Mouse (Mus musculus): ENCODE results near the gene Agps.
"Not testable (repeated sequence)": the region's sequence is repeated elsewhere in the genome, so short reads cannot be mapped to it uniquely, and the experiment has no call there.

The Agps gene

DNA sequence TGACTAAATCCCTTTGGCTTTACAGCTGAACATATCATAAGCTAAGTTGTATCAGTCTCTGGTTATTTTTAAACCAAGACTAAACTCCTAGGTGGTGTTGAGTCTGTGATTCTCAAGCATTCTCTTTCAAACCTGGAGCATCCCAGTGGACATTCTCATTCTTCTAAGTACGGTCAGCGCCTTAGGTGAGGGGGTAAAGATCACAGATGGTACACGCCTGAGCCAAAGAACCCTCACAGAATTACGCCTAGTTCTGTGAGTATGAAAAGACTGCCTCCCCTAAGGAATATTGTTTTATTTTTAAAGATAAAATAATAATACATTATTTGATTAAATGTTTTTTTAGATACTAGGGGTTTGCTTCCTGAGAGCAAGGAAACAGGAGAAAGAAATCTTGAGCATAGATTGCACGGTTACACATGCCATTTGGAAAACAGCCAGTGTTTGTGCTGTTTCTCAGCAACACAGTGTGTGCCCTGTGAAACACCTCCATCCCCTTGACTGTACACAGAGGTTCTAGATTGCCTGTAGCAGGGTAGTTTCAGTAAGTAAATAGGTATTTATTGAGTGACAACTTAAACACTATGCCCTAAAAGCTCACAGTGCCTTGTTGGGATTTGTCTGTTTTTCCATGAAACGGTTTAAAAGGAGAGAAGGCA lies 97.9 kb downstream of the Agps start:
- DNase-seq (ENCODE audit: low spot score in 2 of 2), result no peak

GRCm38 (mm10) chr2:75930941-75931340 lies 99.0 kb downstream of the Agps start:
- DNase-seq (ENCODE audit: low spot score in 2 of 2), result no peak

GRCm38 (mm10) chr2:75933541-75933940 lies 101.6 kb downstream of the Agps start:
- DNase-seq (ENCODE audit: low spot score in 2 of 2), result no peak

GRCm38 (mm10) chr2:75936685-75937084 lies 104.7 kb downstream of the Agps start:
- not testable (repeated sequence) for DNase-seq (ENCODE audit: low spot score in 2 of 2)

DNA sequence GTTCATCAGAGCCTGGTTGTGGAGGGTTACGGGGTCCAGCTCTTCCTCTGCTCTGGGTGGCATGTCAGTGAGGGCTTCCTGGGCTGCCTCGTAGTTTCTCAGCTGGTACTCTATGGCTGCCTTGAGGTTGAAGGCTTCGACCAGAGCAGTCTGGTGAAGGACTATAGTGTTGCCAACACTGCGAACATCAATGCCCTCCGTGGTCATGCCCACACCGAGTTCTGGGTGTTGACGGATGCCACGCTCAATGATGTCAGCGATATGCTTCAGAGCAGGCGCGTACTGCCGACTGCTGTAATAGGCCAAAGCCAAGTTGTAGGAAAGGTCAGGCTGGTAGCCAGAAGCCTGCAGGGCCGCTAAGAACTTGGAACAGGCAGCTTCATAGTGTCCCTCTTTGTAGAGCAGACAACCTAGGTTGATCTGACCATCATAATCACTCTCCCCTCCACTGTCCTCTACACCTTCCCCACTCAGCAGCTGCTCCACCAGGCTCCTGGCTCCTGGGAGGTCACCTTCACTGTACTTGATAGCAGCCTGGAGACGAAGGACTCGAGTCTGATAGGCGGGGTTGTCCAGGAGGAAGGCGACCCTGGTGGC lies 105.6 kb downstream of the Agps start:
- DNase-seq (ENCODE audit: low spot score in 2 of 2), result not testable (repeated sequence)

DNA sequence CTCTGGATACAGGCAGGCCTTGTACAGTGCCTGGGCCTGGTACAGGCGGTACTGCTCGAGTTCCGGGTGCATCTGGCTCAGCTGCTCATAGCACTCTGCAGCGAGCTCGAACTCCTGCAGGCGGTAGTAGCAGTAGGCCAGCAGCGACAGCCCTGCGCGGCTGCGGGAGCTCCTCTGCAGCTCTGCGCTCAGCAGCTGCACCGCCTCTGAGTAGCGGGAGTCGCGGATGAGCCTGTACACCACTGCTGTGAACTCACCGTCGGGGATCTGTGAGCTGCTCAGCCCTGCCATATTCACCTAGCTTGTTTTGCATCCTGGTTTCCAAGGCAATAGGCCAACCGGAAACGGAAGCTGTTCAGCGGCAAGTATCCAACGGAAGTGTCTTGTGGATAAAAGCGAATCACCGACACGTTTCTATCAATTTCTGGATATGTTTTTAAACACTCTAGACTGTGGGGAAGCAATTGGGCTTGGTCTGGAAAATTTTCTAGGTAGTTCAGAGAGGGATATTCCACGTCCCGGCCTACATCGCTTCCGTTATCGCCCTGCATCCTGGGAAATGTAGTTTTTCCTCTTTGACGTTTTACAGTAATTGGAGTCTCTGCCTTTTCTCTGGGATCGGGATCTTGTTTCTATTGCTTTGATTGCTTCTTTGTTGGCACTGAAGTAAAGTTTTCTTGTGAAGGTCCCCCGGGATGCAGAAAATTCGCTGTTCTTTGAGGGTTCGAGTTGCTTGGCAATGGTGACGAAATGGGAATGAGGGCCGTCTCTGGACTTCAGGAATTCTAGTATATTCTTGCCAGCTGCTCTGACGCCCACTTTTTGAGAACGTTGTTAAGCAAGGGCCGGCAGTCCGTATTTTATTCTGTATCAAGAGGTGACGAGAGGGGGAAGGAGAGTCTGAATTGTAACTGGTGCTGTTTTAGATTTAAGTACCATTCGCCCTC lies 106.4 kb downstream of the Agps start, which contains the start of gene Ttc30b:
Gene Ttc30b (minus strand): TSS at position 469 of the 947 bp plus-strand sequence.
- peak in 1 of 2 experiments; percentile 69 for DNase-seq (ENCODE audit: low spot score in 2 of 2)

DNA sequence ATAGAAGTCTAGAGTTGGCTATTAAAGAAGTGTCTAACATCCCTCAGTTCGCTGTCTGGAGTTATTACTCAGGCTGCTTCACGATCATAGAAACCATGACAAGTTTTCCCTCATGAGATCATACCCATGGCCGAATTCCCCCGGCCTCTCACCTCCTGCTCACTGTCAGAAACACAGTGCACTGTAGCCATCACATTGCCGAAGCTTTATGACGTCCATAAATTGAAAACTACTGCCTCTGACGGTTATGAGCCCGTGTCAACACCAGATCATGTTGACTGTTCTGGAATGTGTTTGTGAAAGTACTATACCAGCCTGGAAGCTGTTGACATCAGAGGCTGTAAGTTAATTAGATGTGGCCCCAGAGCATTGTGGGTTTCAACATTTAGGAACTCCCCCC lies 118.7 kb downstream of the Agps start:
- no peak for DNase-seq (ENCODE audit: low spot score in 2 of 2)

DNA sequence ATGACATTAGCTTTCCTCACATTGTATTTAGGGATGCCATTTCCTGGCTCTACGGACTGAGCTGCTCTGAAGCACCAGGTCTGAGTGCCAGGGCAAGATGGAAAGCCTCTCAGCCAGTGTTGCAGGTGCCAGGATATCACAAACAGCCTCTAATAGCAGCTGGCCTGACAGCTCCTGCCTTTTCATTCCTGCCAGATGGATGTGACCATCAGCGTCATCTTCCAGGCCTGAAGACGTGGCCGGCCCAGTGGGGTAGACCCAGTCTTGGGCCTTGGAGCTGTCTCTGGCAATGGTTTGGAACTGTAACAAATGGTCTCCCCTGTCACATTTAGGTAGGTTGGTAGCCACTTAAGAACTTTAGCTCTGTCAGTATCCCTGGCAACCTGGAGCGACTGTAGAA lies 121.3 kb downstream of the Agps start:
- no peak for DNase-seq (ENCODE audit: low spot score in 2 of 2)

DNA sequence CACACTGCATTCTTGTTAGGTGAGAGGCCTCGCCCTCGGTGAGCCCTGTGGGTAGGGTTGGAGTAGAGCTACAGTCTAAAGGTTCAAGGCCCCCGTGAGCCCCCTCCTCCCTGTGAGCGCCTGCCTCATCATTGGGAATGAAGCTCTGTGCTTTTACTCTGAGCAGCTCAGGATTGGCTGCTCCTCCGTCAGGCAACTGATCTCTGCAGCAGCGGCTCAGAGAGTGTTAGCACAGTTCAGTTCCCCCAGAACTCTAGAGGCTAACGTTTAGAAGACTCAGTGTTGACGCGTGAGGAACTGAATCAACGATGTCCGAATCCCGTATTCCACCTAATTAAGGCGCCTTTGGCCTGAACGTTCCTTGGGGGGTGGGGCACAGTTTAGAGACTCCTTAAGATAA lies 123.7 kb downstream of the Agps start:
- no peak for DNase-seq (ENCODE audit: low spot score in 2 of 2)

- DNase-seq (ENCODE audit: low spot score in 2 of 2), result peak in 1 of 2 experiments; percentile 43
Measured at GRCm38 (mm10) chr2:75959183-75959849, 127.3 kb downstream of the Agps start.

DNA sequence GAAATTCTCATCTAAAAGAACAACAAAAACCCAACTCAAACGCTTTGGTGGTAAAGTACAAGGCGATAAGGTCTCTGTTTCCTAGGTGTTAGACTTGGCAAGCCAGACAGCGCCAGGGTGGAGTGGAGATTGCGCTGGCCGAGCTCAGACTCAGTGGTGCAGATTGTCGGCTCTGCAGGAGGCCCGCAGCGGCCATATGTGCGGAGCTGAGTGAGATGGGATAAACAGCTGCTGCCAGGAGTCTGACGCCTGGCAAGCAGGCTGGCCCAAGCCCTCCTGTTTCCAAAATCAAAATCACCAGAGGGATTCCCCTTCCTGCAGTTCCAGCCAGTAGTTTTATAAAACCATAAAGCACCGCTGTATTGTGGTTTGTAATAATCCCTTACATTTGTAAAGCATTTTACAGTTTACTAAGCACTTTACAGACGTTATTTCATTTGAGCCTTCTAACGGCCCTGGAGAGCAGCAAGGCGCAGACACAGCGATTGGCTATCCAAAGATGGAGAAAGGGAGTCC lies 127.9 kb downstream of the Agps start:
- peak in 1 of 2 experiments; percentile 68 for DNase-seq (ENCODE audit: low spot score in 2 of 2)

GRCm38 (mm10) chr2:75960366-75961330 lies 128.7 kb downstream of the Agps start:
- DNase-seq (ENCODE audit: low spot score in 2 of 2), result no peak

DNA sequence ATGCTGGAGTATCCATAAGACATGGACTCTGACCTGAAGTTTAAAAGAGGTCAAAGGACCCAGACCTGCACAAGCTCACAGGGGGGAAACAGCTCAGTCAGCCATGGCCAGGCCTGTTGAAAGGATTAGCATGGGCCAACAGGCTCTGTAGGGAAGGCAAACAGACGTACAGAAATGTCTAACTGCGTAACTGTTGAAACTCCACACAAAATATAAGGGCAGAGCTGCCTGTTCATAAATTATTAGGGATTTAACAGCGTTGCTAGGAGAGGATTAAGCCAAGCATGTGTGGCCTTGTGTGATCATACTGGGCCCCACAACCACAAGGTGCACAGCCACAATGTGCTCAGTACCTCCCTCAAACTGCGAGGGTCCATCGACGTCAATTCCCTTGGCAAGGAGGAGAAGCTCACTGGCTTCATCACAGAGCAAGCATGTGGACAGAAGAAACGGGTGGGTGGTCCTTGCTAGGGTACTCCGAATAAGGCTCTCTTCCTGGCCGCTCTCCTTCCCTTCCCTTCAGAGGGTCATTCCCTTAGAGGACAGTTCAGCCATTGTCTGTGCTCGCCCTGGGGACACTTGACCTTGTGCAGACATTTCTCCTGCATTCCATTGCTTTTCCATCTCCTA lies 131.3 kb downstream of the Agps start:
- DNase-seq (ENCODE audit: low spot score in 2 of 2), result no peak

- no peak for DNase-seq (ENCODE audit: low spot score in 2 of 2)
Measured at GRCm38 (mm10) chr2:75964051-75964450, 132.1 kb downstream of the Agps start.

DNA sequence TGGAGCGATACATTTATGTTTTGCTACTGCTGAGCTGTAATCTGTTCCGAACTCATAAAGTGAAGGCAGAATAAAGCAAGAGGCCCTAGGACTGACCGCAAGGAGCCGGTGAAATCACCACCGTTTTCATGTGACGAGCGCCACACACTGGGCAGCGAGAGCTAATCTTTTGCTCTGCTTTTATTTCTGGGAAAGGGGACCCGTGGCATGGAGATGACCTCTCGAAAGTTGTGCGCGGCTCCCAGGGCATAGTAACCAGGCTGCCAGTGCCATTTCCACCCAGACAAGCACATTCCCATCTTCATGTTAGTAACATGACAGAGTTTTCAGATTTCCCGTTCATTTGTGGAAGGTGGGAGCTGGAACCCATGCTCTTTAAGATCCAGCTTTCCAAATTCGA lies 132.5 kb downstream of the Agps start:
- peak; percentile 43 to 69 for DNase-seq (ENCODE audit: low spot score in 2 of 2)

- DNase-seq (ENCODE audit: low spot score in 2 of 2), result peak in 1 of 2 experiments; percentile 70
Measured at GRCm38 (mm10) chr2:75964972-75965371, 133.0 kb downstream of the Agps start.

- DNase-seq (ENCODE audit: low spot score in 2 of 2), result no peak
Measured at GRCm38 (mm10) chr2:75974131-75974530, 142.2 kb downstream of the Agps start.

- not testable (repeated sequence) for DNase-seq (ENCODE audit: low spot score in 2 of 2)
Measured at GRCm38 (mm10) chr2:75976070-75976469, 144.1 kb downstream of the Agps start.

DNA sequence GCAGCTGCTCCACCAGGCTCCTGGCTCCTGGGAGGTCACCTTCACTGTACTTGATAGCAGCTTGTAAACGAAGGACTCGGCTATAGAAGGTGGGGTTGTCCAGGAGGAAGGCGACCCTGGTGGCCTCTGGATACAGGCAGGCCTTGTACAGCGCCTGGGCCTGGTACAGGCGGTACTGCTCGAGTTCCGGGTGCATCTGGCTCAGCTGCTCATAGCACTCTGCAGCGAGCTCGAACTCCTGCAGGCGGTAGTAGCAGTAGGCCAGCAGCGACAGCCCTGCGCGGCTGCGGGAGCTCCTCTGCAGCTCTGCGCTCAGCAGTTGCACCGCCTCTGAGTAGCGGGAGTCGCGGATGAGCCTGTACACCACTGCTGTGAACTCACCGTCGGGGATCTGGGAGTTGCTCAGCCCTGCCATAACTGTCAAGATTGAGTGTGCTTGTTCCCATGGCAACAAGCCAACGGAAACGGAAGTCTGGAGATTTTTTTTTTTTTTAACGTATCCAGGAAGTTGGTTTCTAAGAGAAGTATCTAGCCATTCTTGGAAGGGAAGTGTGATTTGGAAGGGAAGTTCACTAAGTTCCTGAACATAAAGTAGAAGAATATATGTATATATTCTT lies 145.9 kb downstream of the Agps start, which contains the start of gene Ttc30a2:
Gene Ttc30a2 (minus strand): TSS at position 419 of the 617 bp plus-strand sequence.
- not testable (repeated sequence) for DNase-seq (ENCODE audit: low spot score in 2 of 2)

All from cerebellum, postnatal 4 days (tissue).